Mouse (Mus musculus) intestine, embryonic 16.5 days (tissue): ENCODE measurements at regions not wholly inside any gene's neighbourhood (a gene's known extent, or its start where the extent isn't known, plus 50 kb on each side); places are given as distances from the start of the nearest gene placed in this dataset.

Experiments used
- ATAC-seq: fragments of 200-750 bp; cut with Nextera tagmentation; 2 replicates; pipeline ENCODE4 v1.8.0; 2017; ENCODE audit warnings: moderate TSS enrichment, moderate library complexity
- H3K27ac ChIP-seq: fragments of 300-500 bp; sonication (generic); 2 replicates; pipeline ENCODE4 v1.5.1; 2014; ENCODE audit warnings: mild to moderate bottlenecking, low read length
- H3K27me3 ChIP-seq: fragments of 300-500 bp; sonication (generic); replicated peaks from 2 replicates; pipeline ENCODE4 v1.6.1; 2014; ENCODE audit warnings: low read length, control low read depth, mixed read lengths; ENCODE audit not compliant: control insufficient read depth, insufficient read depth
- H3K36me3 ChIP-seq: fragments of 300-500 bp; sonication (generic); 2 replicates; pipeline ENCODE4 v1.6.1; 2014; ENCODE audit warnings: low read length, control low read depth; ENCODE audit not compliant: control insufficient read depth, insufficient read depth
- H3K4me1 ChIP-seq: fragments of 300-500 bp; sonication (generic); 2 replicates; pipeline ENCODE4 v1.6.1; 2014; ENCODE audit warnings: low read length, control low read depth, mixed read lengths; ENCODE audit not compliant: control insufficient read depth, insufficient read depth
- H3K4me2 ChIP-seq: fragments of 300-500 bp; sonication (generic); 2 replicates; pipeline ENCODE4 v1.6.1; 2014; ENCODE audit warnings: low read depth, low read length, control low read depth
- H3K4me3 ChIP-seq: fragments of 300-500 bp; sonication (generic); 2 replicates; pipeline ENCODE4 v1.5.1; 2014; ENCODE audit warnings: mild to moderate bottlenecking, low read length
- H3K9ac ChIP-seq: fragments of 300-500 bp; sonication (generic); 2 replicates; pipeline ENCODE4 v1.6.1; 2014; ENCODE audit warnings: low read depth, low read length
- H3K9me3 ChIP-seq: fragments of 300-500 bp; sonication (generic); 2 replicates; pipeline ENCODE4 v1.6.1; 2016; ENCODE audit warnings: low read length, control low read depth; ENCODE audit not compliant: control insufficient read depth
- WGBS: fragments of 180-500 bp; shearing (Covaris S2); extraction: QIAGEN DNeasy Blood & Tissue Kit; methylation state at CpG from one replicate; pipeline ENCODE4 v1.1.7; 2014; 5-methylcytosine and 5-hydroxymethylcytosine counted together

DNA sequence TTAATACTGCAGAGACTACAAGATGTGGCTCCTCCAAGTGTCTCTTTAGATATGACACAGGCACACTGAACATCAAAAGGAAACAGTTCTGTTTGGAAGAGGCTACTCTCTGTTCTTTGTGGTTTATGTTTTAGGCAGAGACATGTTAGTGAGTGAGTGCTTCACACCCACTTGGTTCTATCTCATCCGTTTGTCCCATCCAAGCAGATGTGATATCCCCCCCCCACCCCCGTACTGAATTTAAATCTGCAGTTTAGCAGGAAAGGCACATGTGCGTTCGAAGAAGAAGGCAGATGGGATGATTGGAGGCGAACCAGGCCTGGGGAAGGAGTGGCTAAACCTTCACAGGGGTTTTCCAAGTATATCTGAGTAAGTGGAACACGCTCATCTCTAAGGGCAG lies 72.0 kb upstream of the Sp4 start:
- Histone ChIP-seq H3K27ac (no peak overlapping the region), H3K9me3 (no peaks in the 10 kb centered on the region), H3K36me3 (no peaks in the 10 kb centered on the region), H3K9ac (no peak overlapping the region), H3K4me2 (no peak overlapping the region), H3K27me3 (no peaks in the 10 kb centered on the region), H3K4me1 (no peaks in the 10 kb centered on the region), H3K4me3 (no peak overlapping the region)
- ATAC-seq, result no peak
- WGBS, result 73% methylated on average over 6 of the region's 6 CpGs

DNA sequence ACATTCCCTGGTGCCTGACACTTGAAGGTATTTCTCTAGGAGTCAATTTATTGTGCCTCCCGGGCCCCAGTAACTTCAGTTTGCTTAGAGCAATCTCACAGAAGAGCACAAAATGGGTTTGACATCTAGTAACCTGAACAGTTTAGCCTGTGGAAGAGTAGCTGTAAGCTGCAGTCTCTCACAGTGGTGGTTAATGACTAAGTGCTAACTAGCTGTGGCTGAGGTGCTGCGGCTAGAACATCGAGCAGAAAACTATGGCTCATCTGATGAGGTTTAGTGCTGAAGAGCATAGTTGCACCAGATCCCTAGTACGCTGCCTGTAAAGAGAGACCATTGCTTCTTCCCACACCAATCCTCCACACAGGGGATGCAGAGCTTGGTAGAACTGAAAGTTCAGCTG lies 70.7 kb upstream of the Sp4 start:
- Histone ChIP-seq H3K9me3 (no peaks in the 10 kb centered on the region), H3K27ac (no peak overlapping the region), H3K4me2 (no peak overlapping the region), H3K4me1 (no peaks in the 10 kb centered on the region), H3K27me3 (no peaks in the 10 kb centered on the region), H3K9ac (no peak overlapping the region), H3K4me3 (no peak overlapping the region), H3K36me3 (no peaks in the 10 kb centered on the region)
- no peak for ATAC-seq
- WGBS, result 79% methylated on average over 4 of the region's 4 CpGs

DNA sequence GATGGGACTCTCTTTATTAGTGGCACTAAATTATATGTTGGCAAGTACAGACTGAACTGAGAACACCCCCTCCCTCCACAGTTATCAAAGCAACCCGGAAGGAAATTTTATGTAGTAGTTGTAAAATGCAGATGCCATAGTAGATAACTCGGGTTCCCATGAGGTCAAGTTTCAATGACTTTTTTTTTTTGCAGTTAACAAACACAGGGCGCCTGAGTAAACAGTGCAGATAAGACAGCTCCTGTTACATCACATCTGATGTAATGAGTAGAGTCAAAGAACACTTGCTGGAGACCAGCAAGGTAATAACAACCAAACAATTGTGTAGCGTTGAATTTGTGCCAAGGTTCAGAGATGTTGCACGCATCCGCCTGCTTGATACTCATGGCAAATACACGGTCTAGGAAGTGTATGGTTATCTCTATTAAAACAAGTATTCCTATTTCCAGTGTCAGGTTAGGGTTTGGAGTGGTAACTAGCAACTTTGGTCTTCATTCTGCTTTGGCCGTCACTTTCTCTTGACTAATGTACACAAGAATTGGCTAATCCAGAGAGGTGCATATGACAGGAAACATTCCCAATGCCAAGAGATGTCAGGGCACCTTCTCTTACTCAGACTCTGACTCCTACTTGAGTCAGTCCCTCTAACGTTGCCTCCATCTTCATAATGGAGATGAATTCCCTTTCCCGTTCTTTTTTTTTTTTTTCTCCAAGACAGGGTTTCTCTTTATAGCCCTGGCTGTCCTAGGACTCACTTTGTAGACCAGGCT lies 66.3 kb upstream of the Sp4 start:
- 52% methylated on average over 10 of the region's 10 CpGs for WGBS
- Histone ChIP-seq H3K9me3 (no peaks in the 10 kb centered on the region), H3K9ac (no peak overlapping the region), H3K36me3 (no peaks in the 10 kb centered on the region), H3K4me3 (no peak overlapping the region), H3K27me3 (no peaks in the 10 kb centered on the region), H3K27ac (no peak overlapping the region), H3K4me2 (no peak overlapping the region), H3K4me1 (no peaks in the 10 kb centered on the region)
- peak; percentile 95 for ATAC-seq

DNA sequence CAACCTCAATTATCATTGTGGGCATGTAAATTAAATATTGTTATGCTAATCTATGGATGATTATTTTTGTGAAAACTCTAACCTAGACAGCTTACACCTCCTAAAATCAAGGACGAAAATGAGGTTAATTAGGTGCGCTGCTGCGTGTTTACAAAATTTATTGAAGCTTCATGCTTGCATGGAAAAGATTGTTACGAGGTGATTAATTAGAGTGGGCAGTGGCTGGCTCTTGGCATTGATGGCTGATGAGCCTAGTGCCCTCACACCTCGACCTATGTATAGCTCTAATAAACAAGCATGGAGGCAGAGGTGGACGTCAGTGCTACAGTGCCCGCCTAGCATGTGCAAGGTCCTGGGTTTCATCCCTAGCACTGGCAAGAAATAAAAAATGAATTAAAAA lies 51.6 kb upstream of the Sp4 start:
- no peak overlapping the region for H3K4me2 ChIP-seq
- no peaks in the 10 kb centered on the region for H3K36me3 ChIP-seq
- no peak for ATAC-seq
- WGBS, result 82% methylated on average over 7 of the region's 7 CpGs
- no peak overlapping the region for H3K9ac ChIP-seq
- H3K4me3 ChIP-seq, result no peak overlapping the region
- no peaks in the 10 kb centered on the region for H3K4me1 ChIP-seq
- H3K9me3 ChIP-seq, result no peaks in the 10 kb centered on the region
- H3K27me3 ChIP-seq, result no peaks in the 10 kb centered on the region
- no peak overlapping the region for H3K27ac ChIP-seq

DNA sequence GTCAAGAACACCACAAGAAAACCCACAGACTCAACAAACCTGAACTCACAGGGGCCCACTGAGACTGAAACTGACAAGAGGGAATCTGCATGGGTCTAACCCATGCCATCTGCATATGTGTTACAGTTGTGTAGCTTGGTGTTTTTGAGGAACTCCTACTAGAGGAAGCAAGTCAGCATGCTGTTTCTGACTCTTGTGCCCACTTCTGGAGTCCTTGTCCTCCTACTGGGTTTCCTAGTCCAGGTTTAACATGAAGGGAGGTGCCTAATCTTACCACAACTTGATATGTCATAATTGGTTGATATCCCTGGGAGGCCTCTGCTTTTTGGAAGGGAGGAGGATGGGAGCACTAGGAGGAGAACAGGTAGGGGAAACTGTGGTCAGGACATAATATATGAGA lies 50.2 kb upstream of the Sp4 start:
- no peak for ATAC-seq
- Histone ChIP-seq H3K4me1 (no peaks in the 10 kb centered on the region), H3K27ac (no peak overlapping the region), H3K9me3 (no peaks in the 10 kb centered on the region), H3K4me3 (no peak overlapping the region), H3K36me3 (no peaks in the 10 kb centered on the region), H3K4me2 (no peak overlapping the region), H3K9ac (no peak overlapping the region), H3K27me3 (no peaks in the 10 kb centered on the region)
